ENCODE assay signal across 13 mouse cellular contexts in the genomic region with DNA sequence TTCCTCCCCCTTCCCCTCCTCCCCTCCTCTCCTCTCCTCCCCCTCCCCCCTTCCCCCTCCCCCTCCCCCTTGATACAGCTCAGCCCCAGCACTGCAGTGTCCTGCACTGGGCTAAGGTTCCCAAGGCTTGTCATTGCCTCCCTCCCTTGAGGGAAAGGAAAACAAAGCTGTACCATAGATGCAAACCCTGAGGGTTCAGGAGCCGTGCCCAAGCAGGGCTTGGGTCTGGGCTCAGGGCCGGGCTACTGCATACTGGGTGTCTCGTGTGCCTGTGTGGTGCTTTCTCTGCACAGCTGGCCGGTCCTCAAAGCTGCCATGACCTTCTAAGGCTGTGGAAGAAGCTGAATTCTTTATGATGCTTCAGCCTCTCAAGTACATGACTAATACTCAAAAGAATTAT.
A peak's percentile ranks its signal among the peaks of the same experiment; 100 is the strongest.
DNase-seq lines count a peak whose midpoint lies in the region; ATAC-seq lines count a peak whose summit lies in the region.
"Had no signal": no experiment of that assay in that cellular context is flagged by ENCODE, and none has a peak within 500 bp of the region (broad histone marks: within the 10 kb centered on the region; RNA-seq: fewer than 3 reads in every experiment).

No protein-coding gene starts in this region.

- H3K9ac ChIP-seq in heart, embryonic 11.5 days (ENCODE audit: low read depth, low read length), result no peak overlapping the region
- H3K9ac ChIP-seq in lung, embryonic 16.5 days (ENCODE audit: low read length), result no peak overlapping the region
- H3K9ac ChIP-seq in hindbrain, embryonic 14.5 days, result no peak overlapping the region
- no peak overlapping the region for H3K9ac ChIP-seq in neural tube, embryonic 15.5 days (replicated peaks)
- H3K9ac ChIP-seq: limb, embryonic 12.5 days had no signal

- H3K36me3 ChIP-seq in heart, embryonic 11.5 days (ENCODE audit: control insufficient read depth, insufficient read depth, low read length), result no peaks in the 10 kb centered on the region; the same call in 1 of the 2 replicates
- peaks cover 3% of the 10 kb centered on the region; the same call in 1 of the 2 replicates for H3K36me3 ChIP-seq in lung, embryonic 16.5 days (ENCODE audit: control insufficient read depth, insufficient read depth, low read length)
- peaks cover 26% of the 10 kb centered on the region for H3K36me3 ChIP-seq in hindbrain, embryonic 14.5 days (replicated peaks; ENCODE audit: control insufficient read depth, insufficient read depth)
- peaks cover 21% of the 10 kb centered on the region for H3K36me3 ChIP-seq in neural tube, embryonic 15.5 days

- 58% methylated on average over 4 of the region's 4 CpGs for WGBS in heart, embryonic 11.5 days (ENCODE audit: insufficient replicate concordance)
- 46% methylated on average over 4 of the region's 4 CpGs for WGBS in lung, embryonic 16.5 days
- 55% methylated on average over 4 of the region's 4 CpGs for WGBS in hindbrain, embryonic 14.5 days
- 73% methylated on average over 4 of the region's 4 CpGs for WGBS in neural tube, embryonic 15.5 days

- no peaks in the 10 kb centered on the region for H3K9me3 ChIP-seq in heart, embryonic 11.5 days (replicated peaks; ENCODE audit: control insufficient read depth, low read length)
- no peaks in the 10 kb centered on the region for H3K9me3 ChIP-seq in lung, embryonic 16.5 days (ENCODE audit: control insufficient read depth, low read length)
- H3K9me3 ChIP-seq in hindbrain, embryonic 14.5 days (ENCODE audit: control insufficient read depth, low read length), result no peaks in the 10 kb centered on the region
- no peaks in the 10 kb centered on the region for H3K9me3 ChIP-seq in neural tube, embryonic 15.5 days (replicated peaks)
- H3K9me3 ChIP-seq: limb, embryonic 12.5 days had no signal

- ATAC-seq in heart, embryonic 11.5 days (replicated peaks; ENCODE audit: insufficient number of reproducible peaks, low FRiP score, low TSS enrichment), result peak; percentile 42; the same call in 1 of the 2 replicates
- 0 out of 2 replicates have a peak, but pooled peaks have one; percentile 20 for ATAC-seq in lung, embryonic 16.5 days (ENCODE audit: low read depth)
- peak; percentile 51; the same call in 1 of the 2 replicates for ATAC-seq in hindbrain, embryonic 14.5 days (ENCODE audit: low FRiP score)
- ATAC-seq in neural tube, embryonic 15.5 days (ENCODE audit: low FRiP score), result peak; percentile 48; the same call in 1 of the 2 replicates
- ATAC-seq: CD4-positive, CD25-positive, alpha-beta regulatory T cell, adult 4 months; inflammation-experienced regulatory T-cells, adult 6 months had no signal

- DNase-seq in heart, adult 9 months (ENCODE audit: low spot score in 2 of 2), result no peak
- no peak for DNase-seq in lung, adult 18-20 months
- no peak for DNase-seq in hindbrain, embryonic 14.5 days (ENCODE audit: low spot score)
- no peak for DNase-seq in cerebellum, postnatal 36 days
- DNase-seq: cerebellum, postnatal 25 days; right cerebral cortex, postnatal 4 days; thymus, postnatal 4 days had no signal

- H3K4me2 ChIP-seq in heart, embryonic 11.5 days, result no peak overlapping the region
- no peak overlapping the region for H3K4me2 ChIP-seq in lung, embryonic 16.5 days (ENCODE audit: low read depth, low read length)
- no peak overlapping the region for H3K4me2 ChIP-seq in hindbrain, embryonic 14.5 days (replicated peaks)
- H3K4me2 ChIP-seq in neural tube, embryonic 15.5 days, result no peak overlapping the region
- H3K4me2 ChIP-seq: limb, embryonic 12.5 days had no signal

- H3K27me3 ChIP-seq in heart, embryonic 11.5 days (ENCODE audit: control insufficient read depth, insufficient read depth, low read length), result no peaks in the 10 kb centered on the region
- H3K27me3 ChIP-seq in lung, embryonic 16.5 days (ENCODE audit: control insufficient read depth, insufficient read depth, low read depth, low read length), result no peaks in the 10 kb centered on the region
- H3K27me3 ChIP-seq in hindbrain, embryonic 14.5 days (ENCODE audit: control insufficient read depth, insufficient read depth, low read length), result no peaks in the 10 kb centered on the region
- H3K27me3 ChIP-seq in neural tube, embryonic 15.5 days (replicated peaks), result no peaks in the 10 kb centered on the region
- H3K27me3 ChIP-seq: limb, embryonic 12.5 days had no signal

- H3K4me3 ChIP-seq in heart, embryonic 11.5 days (ENCODE audit: low read depth, low read length), result no peak overlapping the region
- no peak overlapping the region for H3K4me3 ChIP-seq in lung, embryonic 16.5 days (ENCODE audit: low read length)
- H3K4me3 ChIP-seq in hindbrain, embryonic 14.5 days (replicated peaks; ENCODE audit: low read length), result no peak overlapping the region
- no peak overlapping the region for H3K4me3 ChIP-seq in neural tube, embryonic 15.5 days (replicated peaks)
- H3K4me3 ChIP-seq: limb, embryonic 12.5 days had no signal

- H3K27ac ChIP-seq in heart, embryonic 11.5 days (ENCODE audit: low read depth, low read length), result no peak overlapping the region
- H3K27ac ChIP-seq in lung, embryonic 16.5 days (ENCODE audit: low read length), result no peak overlapping the region
- H3K27ac ChIP-seq in hindbrain, embryonic 14.5 days, result no peak overlapping the region
- H3K27ac ChIP-seq in neural tube, embryonic 15.5 days (replicated peaks), result no peak overlapping the region
- H3K27ac ChIP-seq: limb, embryonic 12.5 days had no signal

- peaks cover 3% of the 10 kb centered on the region for H3K4me1 ChIP-seq in heart, embryonic 11.5 days (ENCODE audit: control insufficient read depth, insufficient read depth, low read length)
- H3K4me1 ChIP-seq in lung, embryonic 16.5 days (replicated peaks; ENCODE audit: control insufficient read depth, insufficient read depth, low read length), result peaks cover 3% of the 10 kb centered on the region; the same call in 1 of the 2 replicates
- H3K4me1 ChIP-seq in hindbrain, embryonic 14.5 days (replicated peaks; ENCODE audit: control insufficient read depth, insufficient read depth, low read length), result no peaks in the 10 kb centered on the region; the same call in 1 of the 2 replicates
- H3K4me1 ChIP-seq in neural tube, embryonic 15.5 days, result peaks cover 9% of the 10 kb centered on the region
- H3K4me1 ChIP-seq: limb, embryonic 12.5 days had no signal
